Mouse (Mus musculus) liver, embryonic 16.5 days (tissue): ENCODE results near the gene Jsrp1. TPM values are rescaled to one million over a fixed set of nuclear protein-coding genes. Genes with fewer than 3 reads are reported as not detected.

Source experiments
- ATAC-seq: fragments of 200-750 bp; cut with Nextera tagmentation; 2 replicates; pipeline ENCODE4 v1.8.0; 2017; ENCODE audit warnings: low read depth, mild to moderate bottlenecking, moderate number of reproducible peaks, moderate library complexity
- H3K27ac ChIP-seq: fragments of 300-500 bp; sonication (generic); 2 replicates; pipeline ENCODE4 v1.5.1; 2014; ENCODE audit warnings: mild to moderate bottlenecking, low read length
- H3K27me3 ChIP-seq: fragments of 300-500 bp; sonication (generic); 2 replicates; pipeline ENCODE4 v1.6.1; 2014; ENCODE audit warnings: low read depth, low read length, mixed read lengths; ENCODE audit not compliant: control insufficient read depth, insufficient read depth
- H3K36me3 ChIP-seq: fragments of 300-500 bp; sonication (generic); 2 replicates; pipeline ENCODE4 v1.6.1; 2014; ENCODE audit warnings: mild to moderate bottlenecking; ENCODE audit not compliant: control insufficient read depth, insufficient read depth
- H3K4me1 ChIP-seq: fragments of 300-500 bp; sonication (generic); 2 replicates; pipeline ENCODE4 v1.6.1; 2014; ENCODE audit warnings: low read depth, low read length, mixed read lengths; ENCODE audit not compliant: control insufficient read depth
- H3K4me2 ChIP-seq: fragments of 300-500 bp; sonication (generic); 2 replicates; pipeline ENCODE4 v1.6.1; 2014; ENCODE audit warnings: low read depth, low read length, mixed read lengths
- H3K4me3 ChIP-seq: fragments of 300-500 bp; sonication (generic); 2 replicates; pipeline ENCODE4 v1.5.1; 2014; ENCODE audit warnings: low read depth, mild to moderate bottlenecking, low read length
- H3K9ac ChIP-seq: fragments of 300-500 bp; sonication (generic); 2 replicates; pipeline ENCODE4 v1.6.1; 2014; ENCODE audit warnings: low read depth, low read length
- H3K9me3 ChIP-seq: fragments of 300-500 bp; sonication (generic); replicated peaks from 2 replicates; pipeline ENCODE4 v1.6.1; 2016; ENCODE audit warnings: low read length; ENCODE audit not compliant: control insufficient read depth
- WGBS: fragments of 180-500 bp; shearing (Covaris S2); extraction: QIAGEN DNeasy Blood & Tissue Kit; methylation state at CpG from one replicate; pipeline ENCODE4 v1.1.7; 2014; ENCODE audit not compliant: insufficient replicate concordance; 5-methylcytosine and 5-hydroxymethylcytosine counted together
- polyA plus RNA-seq: library from polyadenylated mRNA; unstranded; fragments of >200 nt; fragmentation: Nextera tagmentation; extraction: Ambion mirVana; gene quantifications from 2 replicates; pipeline ENCODE4 v1.2.1, GENCODE M21; 2015

Gene Jsrp1
- polyA plus RNA-seq, 1 experiment from 2014 or later, result 1.2 TPM

DNA sequence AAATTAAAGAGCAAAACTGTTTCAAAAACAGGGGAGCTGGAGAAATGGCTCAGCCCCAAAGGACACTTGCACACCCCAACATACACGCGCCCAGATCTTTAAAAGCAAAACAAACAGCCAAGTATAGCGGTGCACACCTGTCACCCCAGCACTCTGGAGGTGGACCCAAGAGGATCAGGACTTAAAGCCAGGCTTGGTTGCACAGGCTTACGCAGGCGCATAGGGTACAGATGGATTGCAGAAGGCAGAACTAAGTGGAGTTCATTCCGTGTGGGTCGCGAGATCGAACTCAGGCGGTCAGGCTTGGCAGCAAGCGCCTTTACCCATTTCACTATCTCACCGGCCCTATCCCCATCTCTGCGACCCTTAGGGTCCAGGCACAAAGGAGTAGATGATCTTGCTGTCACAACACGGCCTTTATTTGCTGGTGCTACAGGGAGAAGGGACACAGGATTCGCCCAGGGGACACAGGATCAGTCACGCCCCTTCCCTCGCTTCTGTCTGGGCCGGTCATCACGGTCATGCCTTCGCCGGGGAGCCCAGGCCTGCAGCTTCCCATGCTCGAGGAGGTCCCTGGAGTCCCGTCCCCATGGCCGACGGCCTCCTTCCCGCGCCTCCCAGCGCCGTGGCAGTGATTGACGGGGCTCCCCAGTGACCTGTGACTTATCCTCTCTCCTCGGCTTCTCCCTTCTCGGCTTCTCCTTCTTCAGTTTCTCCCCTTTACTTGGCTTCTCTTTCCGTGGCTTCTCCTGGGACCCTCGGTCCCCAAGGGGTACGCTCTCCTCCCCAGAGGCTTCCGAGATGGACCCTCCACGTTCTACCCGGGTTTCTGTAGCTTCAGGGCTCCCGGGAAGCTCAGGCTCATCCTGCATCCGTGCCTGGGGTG is 5.0 kb downstream of the Jsrp1 start:
- peaks cover 60% of the 10 kb centered on the region for H3K27me3 ChIP-seq
- peaks cover 38% of the 10 kb centered on the region for H3K4me1 ChIP-seq

DNA sequence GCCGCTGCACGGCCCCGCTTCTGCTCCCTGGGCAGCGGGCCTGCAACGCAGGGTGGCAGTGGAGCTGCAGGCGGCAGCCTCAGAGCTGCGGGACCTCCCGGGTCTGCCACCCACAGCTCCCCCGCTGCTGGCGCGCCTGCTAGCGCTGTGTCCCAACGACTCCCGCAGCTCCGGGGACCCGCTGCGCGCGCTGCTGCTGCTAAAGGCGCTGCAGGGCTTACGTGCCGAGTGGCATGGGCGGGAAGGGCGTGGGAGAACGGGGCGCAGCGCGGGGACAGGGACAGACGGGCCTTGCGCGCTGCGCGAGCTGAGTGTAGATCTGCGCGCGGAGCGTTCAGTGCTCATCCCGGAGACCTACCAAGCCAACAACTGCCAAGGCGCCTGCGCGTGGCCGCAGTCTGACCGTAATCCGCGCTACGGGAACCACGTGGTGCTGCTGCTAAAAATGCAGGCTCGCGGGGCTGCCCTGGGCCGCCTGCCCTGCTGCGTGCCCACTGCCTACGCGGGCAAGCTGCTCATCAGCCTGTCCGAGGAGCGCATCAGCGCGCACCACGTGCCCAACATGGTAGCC is 6.2 kb downstream of the Jsrp1 start:
- Histone ChIP-seq H3K4me3 (peak overlapping the region; percentile 57), H3K4me1 (peaks cover 38% of the 10 kb centered on the region), H3K9ac (peak overlapping the region; percentile 42), H3K9me3 (no peaks in the 10 kb centered on the region), H3K36me3 (peaks cover 29% of the 10 kb centered on the region), H3K4me2 (peak overlapping the region; percentile 78), H3K27me3 (peaks cover 53% of the 10 kb centered on the region), H3K27ac (no peak overlapping the region)
- WGBS, result under 1% methylated on average over 58 of the region's 58 CpGs
- ATAC-seq, result peak; percentile 59

More for the DNA sequence above, 5.0 kb downstream of the Jsrp1 start:
- Histone ChIP-seq H3K9me3 (no peaks in the 10 kb centered on the region), H3K9ac (no peak overlapping the region), H3K36me3 (peaks cover 17% of the 10 kb centered on the region), H3K4me3 (no peak overlapping the region), H3K27ac (no peak overlapping the region), H3K4me2 (0 out of 2 replicates have a peak overlapping the region, but pooled peaks have one; percentile 0)
- WGBS, result 20% methylated on average over 40 of the region's 40 CpGs
- ATAC-seq, result no peak

DNA sequence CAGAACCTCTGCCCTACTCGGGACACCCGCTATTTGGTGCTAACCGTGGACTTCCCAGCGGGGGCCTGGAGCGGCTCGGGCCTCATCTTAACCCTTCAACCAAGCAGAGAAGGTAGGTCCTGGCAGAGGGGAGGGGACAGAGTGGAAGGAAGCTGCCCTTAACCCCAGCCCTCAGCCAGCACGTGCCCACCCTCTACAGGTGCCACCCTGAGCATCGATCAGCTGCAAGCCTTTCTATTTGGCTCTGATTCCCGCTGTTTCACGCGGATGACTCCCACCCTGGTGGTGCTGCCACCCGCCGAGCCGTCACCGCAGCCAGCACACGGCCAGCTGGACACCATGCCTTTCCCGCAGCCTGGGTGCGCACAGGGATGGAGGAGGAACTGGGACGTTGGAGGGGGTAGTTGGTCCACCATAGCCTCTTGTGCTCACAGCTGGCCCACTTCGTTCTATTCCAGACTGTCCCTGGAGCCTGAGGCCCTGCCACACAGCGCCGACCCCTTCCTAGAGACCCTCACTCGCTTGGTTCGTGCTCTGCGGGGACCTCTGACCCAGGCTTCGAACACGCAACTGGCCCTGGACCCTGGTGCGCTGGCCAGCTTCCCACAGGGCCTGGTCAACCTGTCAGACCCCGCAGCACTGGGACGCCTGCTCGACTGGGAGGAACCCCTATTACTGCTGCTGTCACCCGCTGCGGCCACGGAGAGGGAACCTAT is 6.8 kb downstream of the Jsrp1 start:
- Histone ChIP-seq H3K27ac (no peak overlapping the region), H3K27me3 (peaks cover 50% of the 10 kb centered on the region), H3K4me3 (peak overlapping the region; percentile 57), H3K9ac (peak overlapping the region; percentile 42), H3K4me2 (peak overlapping the region; percentile 78), H3K4me1 (peaks cover 38% of the 10 kb centered on the region), H3K9me3 (no peaks in the 10 kb centered on the region), H3K36me3 (peaks cover 36% of the 10 kb centered on the region)
- WGBS, result 54% methylated on average over 34 of the region's 34 CpGs
- ATAC-seq, result 0 out of 2 replicates have a peak, but pooled peaks have one; percentile 1

DNA sequence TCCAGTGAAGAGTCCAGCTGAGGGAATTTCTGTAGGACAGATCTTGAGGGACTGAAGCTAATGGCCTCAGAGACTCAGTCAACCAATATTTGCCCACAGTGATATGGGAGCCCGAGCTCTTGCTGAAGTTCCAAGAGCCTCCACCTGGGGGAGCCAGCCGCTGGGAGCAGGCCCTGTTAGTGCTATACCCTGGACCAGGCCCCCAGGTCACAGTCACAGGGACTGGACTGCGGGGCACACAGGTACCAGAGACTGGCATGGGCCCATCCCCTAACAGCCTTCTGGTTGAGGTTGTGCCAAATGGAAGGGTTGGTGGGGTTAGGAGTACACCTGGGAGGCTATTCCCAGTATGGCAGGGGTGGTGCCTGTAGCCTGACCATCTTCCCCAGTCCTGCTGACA is 7.4 kb downstream of the Jsrp1 start:
- Histone ChIP-seq H3K9ac (no peak overlapping the region), H3K36me3 (peaks cover 41% of the 10 kb centered on the region), H3K4me2 (no peak overlapping the region), H3K27me3 (peaks cover 46% of the 10 kb centered on the region), H3K9me3 (no peaks in the 10 kb centered on the region), H3K4me1 (peaks cover 38% of the 10 kb centered on the region), H3K27ac (no peak overlapping the region), H3K4me3 (no peak overlapping the region)
- 9% methylated on average over 3 of the region's 3 CpGs for WGBS
- ATAC-seq, result peak; percentile 64

DNA sequence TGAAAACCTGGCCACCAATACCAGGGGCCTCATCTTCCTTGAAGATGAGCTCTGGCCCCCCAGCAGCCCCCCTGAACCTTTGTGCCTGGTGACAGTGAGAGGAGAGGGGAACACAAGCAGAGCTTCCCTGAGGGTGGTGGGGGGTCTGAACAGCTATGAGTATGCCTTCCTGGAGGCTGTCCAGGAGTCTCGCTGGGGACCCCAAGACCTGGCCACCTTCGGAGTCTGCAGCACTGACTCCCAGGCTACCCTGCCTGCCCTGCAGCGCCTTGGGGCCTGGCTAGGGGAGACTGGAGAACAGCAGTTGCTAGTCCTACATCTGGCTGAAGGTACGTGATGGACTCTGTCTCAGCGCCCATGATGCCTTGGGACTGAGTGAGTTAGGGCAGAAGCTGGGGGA is 8.0 kb downstream of the Jsrp1 start:
- Histone ChIP-seq H3K36me3 (peaks cover 42% of the 10 kb centered on the region), H3K9me3 (no peaks in the 10 kb centered on the region), H3K4me1 (peaks cover 38% of the 10 kb centered on the region), H3K4me2 (no peak overlapping the region), H3K4me3 (no peak overlapping the region), H3K27ac (no peak overlapping the region), H3K9ac (no peak overlapping the region), H3K27me3 (peaks cover 41% of the 10 kb centered on the region)
- no peak for ATAC-seq
- WGBS, result 77% methylated on average over 5 of the region's 5 CpGs

DNA sequence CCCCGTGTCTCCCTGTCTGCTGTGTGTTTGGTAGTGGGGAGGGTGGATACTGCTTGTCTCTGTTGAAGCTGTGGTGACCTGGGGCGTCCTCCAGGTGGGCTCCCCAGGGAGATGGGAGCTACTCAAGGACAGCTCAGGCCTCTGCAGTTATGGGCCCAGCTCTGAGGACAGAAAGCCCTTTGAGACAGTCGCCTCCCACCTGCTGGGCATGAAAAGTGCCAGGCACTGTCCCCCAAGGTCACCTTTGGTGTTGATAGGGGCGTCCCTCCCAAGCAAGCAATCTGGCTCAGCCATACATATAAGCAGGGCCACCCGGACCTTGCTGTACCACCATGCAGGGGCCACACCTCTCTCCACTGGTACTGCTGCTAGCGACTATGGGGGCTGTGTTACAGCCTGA is 8.4 kb downstream of the Jsrp1 start, which contains the start of gene Amh:
Gene Amh, plus strand, starts transcription at position 328 of the 400 bp plus-strand sequence.
- Histone ChIP-seq H3K9ac (no peak within 1 kb of the TSS), H3K4me2 (no peak within 1 kb of the TSS), H3K27me3 (peaks cover 37% of the 10 kb centered on the region), H3K36me3 (peaks cover 42% of the 10 kb centered on the region), H3K9me3 (no peaks in the 10 kb centered on the region), H3K4me1 (peaks cover 42% of the 10 kb centered on the region), H3K27ac (no peak within 1 kb of the TSS), H3K4me3 (no peak within 1 kb of the TSS)
- no peak for ATAC-seq
- 66% methylated on average over 6 of the region's 6 CpGs for WGBS

DNA sequence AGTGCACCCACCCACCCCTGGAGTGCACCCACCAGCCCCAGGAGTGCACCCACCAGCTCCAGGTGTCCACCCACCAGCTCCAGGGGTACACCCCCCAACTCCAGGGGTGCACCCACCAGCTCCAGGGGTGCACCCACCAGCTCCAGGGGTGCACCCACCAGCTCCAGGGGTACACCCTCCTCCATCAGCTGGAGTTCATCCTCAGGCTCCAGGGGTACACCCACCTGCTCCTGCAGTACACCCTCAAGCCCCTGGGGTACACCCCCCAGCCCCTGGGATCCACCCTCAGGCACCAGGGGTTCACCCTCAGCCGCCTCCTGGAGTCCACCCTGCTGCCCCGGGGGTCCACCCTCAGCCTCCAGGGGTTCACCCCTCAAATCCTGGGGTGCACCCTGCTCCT is 9.0 kb downstream of the Jsrp1 start:
- H3K27me3 ChIP-seq, result peaks cover 31% of the 10 kb centered on the region
- WGBS, result 80% methylated on average over 2 of the region's 2 CpGs
- no peak overlapping the region for H3K9ac ChIP-seq
- peaks cover 47% of the 10 kb centered on the region for H3K4me1 ChIP-seq
- no peak overlapping the region for H3K4me2 ChIP-seq
- H3K4me3 ChIP-seq, result no peak overlapping the region
- no peak for ATAC-seq
- H3K27ac ChIP-seq, result no peak overlapping the region
- no peaks in the 10 kb centered on the region for H3K9me3 ChIP-seq
- peaks cover 42% of the 10 kb centered on the region for H3K36me3 ChIP-seq

DNA sequence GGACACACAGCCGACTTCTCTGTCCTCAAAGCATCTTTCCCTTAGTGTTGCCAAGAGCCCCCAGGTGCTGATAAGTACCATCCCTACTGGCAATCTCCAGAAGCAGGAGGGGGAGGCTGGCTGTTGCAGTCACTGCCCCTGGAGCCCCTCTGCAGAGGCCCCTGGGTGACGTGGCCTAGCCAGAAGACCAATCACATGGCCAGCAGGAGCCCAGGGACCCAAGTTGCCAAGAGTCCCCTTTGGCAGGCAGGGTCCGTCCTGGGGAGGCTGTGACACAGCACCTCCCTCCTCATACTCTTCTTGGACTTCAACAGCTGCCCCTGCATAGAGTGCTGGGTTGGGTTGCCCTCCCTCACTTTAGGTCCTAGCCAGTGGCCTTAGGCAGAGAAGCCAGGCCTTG is 10.3 kb downstream of the Jsrp1 start:
- H3K4me2 ChIP-seq, result no peak overlapping the region
- H3K4me1 ChIP-seq, result peaks cover 41% of the 10 kb centered on the region
- no peak overlapping the region for H3K27ac ChIP-seq
- H3K9me3 ChIP-seq, result no peaks in the 10 kb centered on the region
- peaks cover 18% of the 10 kb centered on the region for H3K27me3 ChIP-seq
- ATAC-seq, result no peak
- H3K36me3 ChIP-seq, result peaks cover 42% of the 10 kb centered on the region
- no peak overlapping the region for H3K4me3 ChIP-seq
- WGBS, result 69% methylated on average over 3 of the region's 3 CpGs
- no peak overlapping the region for H3K9ac ChIP-seq
